Mouse (Mus musculus) heart, adult 2 months (tissue): ENCODE data around the gene Clk1. TPM values are rescaled to one million over a fixed set of nuclear protein-coding genes. Genes with fewer than 3 reads are reported as not detected.
A peak's percentile ranks its signal among the peaks of the same experiment; 100 is the strongest.
"Not testable (repeated sequence)": the region's sequence is repeated elsewhere in the genome, so short reads cannot be mapped to it uniquely, and the experiment has no call there.

ENCODE experiments used
- DNase-seq, 2 experiments: peaks; one replicate each; pipeline ENCODE4 v3.0.0; 2021
- H3K27ac ChIP-seq: fragments of 200-600 bp; 2 replicates; pipeline ENCODE4 v1.8.1; 2022
- H3K27me3 ChIP-seq: fragments of 200-500 bp; 2 replicates; pipeline ENCODE4 v1.6.1; 2012; ENCODE audit warnings: mild to moderate bottlenecking, low read length, inconsistent platforms, mixed read lengths; ENCODE audit not compliant: control insufficient read depth, insufficient read depth
- H3K36me3 ChIP-seq: fragments of 200-500 bp; 2 replicates; pipeline ENCODE4 v1.6.1; 2012; ENCODE audit warnings: low read length, inconsistent platforms; ENCODE audit not compliant: control insufficient read depth, insufficient read depth
- H3K4me1 ChIP-seq: fragments of 200-500 bp; 2 replicates; pipeline ENCODE4 v1.6.1; 2011; ENCODE audit warnings: low read length; ENCODE audit not compliant: control insufficient read depth, insufficient read depth
- H3K4me3 ChIP-seq: fragments of 200-600 bp; 2 replicates; pipeline ENCODE4 v1.8.1; 2022
- H3K79me2 ChIP-seq: fragments of 200-500 bp; replicated peaks from 2 replicates; pipeline ENCODE4 v1.6.1; 2012; ENCODE audit warnings: mild to moderate bottlenecking, inconsistent platforms, low read length, moderate library complexity, mixed read lengths; ENCODE audit not compliant: control insufficient read depth, insufficient read depth
- H3K9ac ChIP-seq: fragments of 200-500 bp; 2 replicates; pipeline ENCODE4 v1.6.1; 2012; ENCODE audit warnings: low read depth, mild to moderate bottlenecking, control low read depth, inconsistent platforms, low read length, mixed read lengths
- CTCF ChIP-seq: fragments of 200-600 bp; IDR thresholded peaks from 2 replicates; pipeline ENCODE4 v1.8.1; 2022; ENCODE audit warnings: antibody characterized with exemption, mild to moderate bottlenecking, moderate library complexity
- EP300 ChIP-seq: fragments of 200-500 bp; IDR thresholded peaks from 2 replicates; pipeline ENCODE4 v1.6.1; 2011; ENCODE audit warnings: low read depth, low read length, control low read depth; ENCODE audit not compliant: insufficient read depth
- POLR2A ChIP-seq: fragments of 200-500 bp; IDR thresholded peaks from 2 replicates; pipeline ENCODE4 v1.6.1; 2011; ENCODE audit warnings: mild to moderate bottlenecking, low read depth, low read length, control low read depth; ENCODE audit not compliant: insufficient read depth
- WGBS: fragments of 180-500 bp; shearing (Covaris S2); methylation state at CpG from one replicate; pipeline ENCODE4 v1.1.7; 2018; 5-methylcytosine and 5-hydroxymethylcytosine counted together
- intact Hi-C: fragments of 180-260 bp; cut with DNase I; formaldehyde crosslinking; loops from one replicate; pipeline ENCODE4 v1.15.1; 2025
- polyA plus RNA-seq: library from polyadenylated mRNA; depleted of rRNA; stranded (reverse); fragments of >200 nt; gene quantifications from 2 replicates; pipeline ENCODE4 v1.2.3, GENCODE M21; 2012
- total RNA-seq, 2 experiments: library from RNA; stranded (reverse); gene quantifications; 2 replicates each; pipeline ENCODE4 v1.2.3; 2021

Gene Clk1
- total and polyA plus RNA-seq, 3 experiments, result 43.3 to 50.4 (median 50.2) TPM

GRCm38 (mm10) chr1:58392652-58393283, 31.1 kb downstream of the Clk1 start, which contains the start of gene Bzw1:
Gene Bzw1, plus strand, starts transcription at chr1:58392898.
- WGBS, result under 1% methylated on average over 55 of the region's 61 CpGs
- peaks cover 4% of the 10 kb centered on the region for H3K4me1 ChIP-seq
- peaks cover 26% of the 10 kb centered on the region for H3K36me3 ChIP-seq
- H3K4me3 ChIP-seq, result peak within 1 kb of the TSS; percentile 98
- H3K27me3 ChIP-seq, result no peaks in the 10 kb centered on the region
- H3K79me2 ChIP-seq, result peaks cover 1% of the 10 kb centered on the region; the same call in 1 of the 2 replicates
- intact Hi-C loops, result loop anchor here (1.0 kb wide), 2 partner anchors 32 to 53 kb away; partner anchors contain the start of genes Clk1, Nif3l1 and Ppil3
- H3K9ac ChIP-seq, result peak within 1 kb of the TSS; percentile 95
- peak; percentile 95 for DNase-seq
- H3K27ac ChIP-seq, result peak within 1 kb of the TSS; percentile 99
- TF ChIP-seq EP300 (no peak), POLR2A (peak; percentile 79)

GRCm38 (mm10) chr1:58392268-58392651, 31.6 kb downstream of the Clk1 start:
- Histone ChIP-seq H3K4me3 (peak overlapping the region; percentile 98), H3K79me2 (no peaks in the 10 kb centered on the region), H3K4me1 (peaks cover 4% of the 10 kb centered on the region), H3K36me3 (peaks cover 24% of the 10 kb centered on the region), H3K27me3 (no peaks in the 10 kb centered on the region), H3K9ac (peak overlapping the region; percentile 95), H3K27ac (peak overlapping the region; percentile 99)
- no peak for DNase-seq
- TF ChIP-seq CTCF, result no peak
- TF ChIP-seq EP300, result no peak
- WGBS, result under 1% methylated on average over 16 of the region's 16 CpGs
- intact Hi-C loops, result no loop called here

- Histone ChIP-seq H3K36me3 (peaks cover 20% of the 10 kb centered on the region), H3K79me2 (no peaks in the 10 kb centered on the region), H3K27ac (peak overlapping the region; percentile 99), H3K27me3 (no peaks in the 10 kb centered on the region), H3K9ac (peak overlapping the region; percentile 95), H3K4me3 (peak overlapping the region; percentile 98), H3K4me1 (peaks cover 4% of the 10 kb centered on the region)
- 42% methylated on average over 19 of the region's 19 CpGs for WGBS
- intact Hi-C loops, result no loop called here
- DNase-seq, result no peak
- TF ChIP-seq POLR2A, result no peak
Observed at GRCm38 (mm10) chr1:58391421-58392267, 32.2 kb downstream of the Clk1 start.

- Histone ChIP-seq H3K9ac (no peak overlapping the region), H3K4me1 (no peaks in the 10 kb centered on the region), H3K79me2 (no peaks in the 10 kb centered on the region), H3K27ac (no peak overlapping the region), H3K36me3 (no peaks in the 10 kb centered on the region), H3K4me3 (no peak overlapping the region), H3K27me3 (no peaks in the 10 kb centered on the region)
- intact Hi-C loops, result no loop called here
- WGBS, result 69% methylated on average over 5 of the region's 5 CpGs
- TF ChIP-seq CTCF (no peak), EP300 (no peak), POLR2A (no peak)
- DNase-seq, result no peak
Observed at GRCm38 (mm10) chr1:58382586-58383281, 41.1 kb downstream of the Clk1 start.

GRCm38 (mm10) chr1:58375574-58376147, 48.2 kb downstream of the Clk1 start:
- intact Hi-C loops, result no loop called here
- Histone ChIP-seq H3K27me3 (no peaks in the 10 kb centered on the region), H3K4me1 (no peaks in the 10 kb centered on the region), H3K4me3 (no peak overlapping the region), H3K36me3 (no peaks in the 10 kb centered on the region), H3K9ac (no peak overlapping the region), H3K79me2 (no peaks in the 10 kb centered on the region), H3K27ac (no peak overlapping the region)
- 60% methylated on average over 3 of the region's 3 CpGs for WGBS
- TF ChIP-seq CTCF, result no peak
- TF ChIP-seq EP300, result no peak
- no peak for TF ChIP-seq POLR2A
- DNase-seq, result no peak

- H3K27me3 ChIP-seq, H3K36me3 ChIP-seq, H3K27ac ChIP-seq, H3K4me1 ChIP-seq, H3K4me3 ChIP-seq, H3K79me2 ChIP-seq, intact Hi-C loops, DNase-seq, H3K9ac ChIP-seq: not testable (repeated sequence)
- WGBS, result 66% methylated on average over 2 of the region's 2 CpGs
Observed at GRCm38 (mm10) chr1:58374266-58374665, 49.6 kb downstream of the Clk1 start.
